Mouse (Mus musculus) forebrain, embryonic 10.5 days (tissue): ENCODE results near the gene 4930590J08Rik. TPM values are rescaled to one million over a fixed set of nuclear protein-coding genes. Genes with fewer than 3 reads are reported as not detected.
"Not testable (repeated sequence)": the region's sequence is repeated elsewhere in the genome, so short reads cannot be mapped to it uniquely, and the experiment has no call there.

Experiments
- DNase-seq: peaks from one replicate; pipeline ENCODE4 v3.0.0-alpha.2; 2017; ENCODE audit warnings: low spot score; ENCODE audit errors: extremely low spot score
- H3K27ac ChIP-seq: fragments of 300-500 bp; sonication (generic); 2 replicates; pipeline ENCODE4 v1.5.1; 2016; ENCODE audit warnings: mild to moderate bottlenecking
- H3K27me3 ChIP-seq: fragments of 300-500 bp; sonication (generic); 2 replicates; pipeline ENCODE4 v1.6.1; 2016; ENCODE audit warnings: mild to moderate bottlenecking; ENCODE audit not compliant: poor library complexity, severe bottlenecking
- H3K36me3 ChIP-seq: fragments of 300-500 bp; sonication (generic); replicated peaks from 2 replicates; pipeline ENCODE4 v1.6.1; 2016; ENCODE audit warnings: mild to moderate bottlenecking, moderate library complexity
- H3K4me1 ChIP-seq: fragments of 300-500 bp; sonication (generic); 2 replicates; pipeline ENCODE4 v1.6.1; 2016
- H3K4me3 ChIP-seq: fragments of 300-500 bp; sonication (generic); 2 replicates; pipeline ENCODE4 v1.5.1; 2016; ENCODE audit warnings: mild to moderate bottlenecking, moderate library complexity
- H3K9me3 ChIP-seq: fragments of 300-500 bp; sonication (generic); 2 replicates; pipeline ENCODE4 v1.6.1; 2016; ENCODE audit warnings: mild to moderate bottlenecking, moderate library complexity
- WGBS: fragments of 180-500 bp; shearing (Covaris S2); methylation state at CpG from one replicate; pipeline ENCODE4 v1.1.7; 2016; 5-methylcytosine and 5-hydroxymethylcytosine counted together
- polyA plus RNA-seq: library from polyadenylated mRNA; unstranded; fragments of >200 nt; fragmentation: Nextera tagmentation; extraction: Ambion mirVana; gene quantifications from 2 replicates; pipeline ENCODE4 v1.2.1, GENCODE M21; 2016

The 4930590J08Rik gene
- polyA plus RNA-seq, result 0.28 and 0.48 TPM in 2 replicates

- not testable (repeated sequence) for H3K27ac ChIP-seq, H3K4me3 ChIP-seq, H3K27me3 ChIP-seq, DNase-seq, H3K4me1 ChIP-seq, H3K9me3 ChIP-seq
- WGBS, result 96% methylated on average over 2 of the region's 2 CpGs
- H3K36me3 ChIP-seq, result peaks cover 45% of the 10 kb centered on the region
Measured at GRCm38 (mm10) chr6:91902509-91902908, at the start of gene 4930590J08Rik. Gene 4930590J08Rik, plus strand, starts transcription at chr6:91902809.

- H3K36me3 ChIP-seq, result no peaks in the 10 kb centered on the region
- DNase-seq, result no peak
- 79% methylated on average over 5 of the region's 5 CpGs for WGBS
- no peak overlapping the region for H3K27ac ChIP-seq
- H3K4me3 ChIP-seq, result no peak overlapping the region
- H3K27me3 ChIP-seq, result peaks cover 4% of the 10 kb centered on the region; the same call in 1 of the 2 replicates
- no peaks in the 10 kb centered on the region for H3K9me3 ChIP-seq
- no peaks in the 10 kb centered on the region for H3K4me1 ChIP-seq
Measured at GRCm38 (mm10) chr6:91858339-91858738, 44.3 kb upstream of the 4930590J08Rik start.

- Histone ChIP-seq H3K27me3 (no peaks in the 10 kb centered on the region), H3K9me3 (no peaks in the 10 kb centered on the region), H3K4me1 (no peaks in the 10 kb centered on the region), H3K4me3 (no peak overlapping the region), H3K36me3 (no peaks in the 10 kb centered on the region), H3K27ac (no peak overlapping the region)
- no peak for DNase-seq
Measured at GRCm38 (mm10) chr6:91862848-91863247, 39.8 kb upstream of the 4930590J08Rik start.

- H3K9me3 ChIP-seq, result no peaks in the 10 kb centered on the region
Measured at GRCm38 (mm10) chr6:91864595-91864994, 38.0 kb upstream of the 4930590J08Rik start.

GRCm38 (mm10) chr6:91865601-91866000 is 37.0 kb upstream of the 4930590J08Rik start:
- H3K27me3 ChIP-seq, result no peaks in the 10 kb centered on the region
- H3K4me1 ChIP-seq, result no peaks in the 10 kb centered on the region
- no peaks in the 10 kb centered on the region for H3K36me3 ChIP-seq
- 88% methylated on average over 11 of the region's 11 CpGs for WGBS
- DNase-seq, result no peak
- H3K4me3 ChIP-seq, result no peak overlapping the region
- H3K9me3 ChIP-seq, result no peaks in the 10 kb centered on the region
- no peak overlapping the region for H3K27ac ChIP-seq

More at GRCm38 (mm10) chr6:91864595-91864994, 38.0 kb upstream of the 4930590J08Rik start:
- Histone ChIP-seq H3K4me3 (no peak overlapping the region), H3K4me1 (no peaks in the 10 kb centered on the region), H3K27me3 (no peaks in the 10 kb centered on the region), H3K36me3 (no peaks in the 10 kb centered on the region), H3K27ac (no peak overlapping the region)
- 82% methylated on average over 5 of the region's 5 CpGs for WGBS
- DNase-seq, result no peak

- Histone ChIP-seq H3K9me3 (no peaks in the 10 kb centered on the region), H3K36me3 (no peaks in the 10 kb centered on the region), H3K27me3 (no peaks in the 10 kb centered on the region), H3K4me1 (no peaks in the 10 kb centered on the region), H3K27ac (no peak overlapping the region), H3K4me3 (no peak overlapping the region)
- DNase-seq, result no peak
- 87% methylated on average over 5 of the region's 5 CpGs for WGBS
Measured at GRCm38 (mm10) chr6:91868091-91868490, 34.5 kb upstream of the 4930590J08Rik start.

- Histone ChIP-seq H3K4me1 (peaks cover 4% of the 10 kb centered on the region; the same call in 1 of the 2 replicates), H3K27me3 (peaks cover 7% of the 10 kb centered on the region), H3K4me3 (no peak overlapping the region), H3K9me3 (no peaks in the 10 kb centered on the region), H3K27ac (no peak overlapping the region), H3K36me3 (no peaks in the 10 kb centered on the region)
- DNase-seq, result no peak
- 65% methylated on average over 2 of the region's 2 CpGs for WGBS
Measured at GRCm38 (mm10) chr6:91872781-91873180, 29.8 kb upstream of the 4930590J08Rik start.

- WGBS, result under 1% methylated on average over 47 of the region's 47 CpGs
- Histone ChIP-seq H3K27me3 (peaks cover 7% of the 10 kb centered on the region), H3K36me3 (peaks cover 27% of the 10 kb centered on the region), H3K27ac (peak within 1 kb of the TSS; percentile 84), H3K4me3 (peak within 1 kb of the TSS; percentile 80), H3K4me1 (peaks cover 21% of the 10 kb centered on the region), H3K9me3 (no peaks in the 10 kb centered on the region)
- peak; percentile 96 for DNase-seq
Measured at GRCm38 (mm10) chr6:91877885-91878651, 24.5 kb upstream of the 4930590J08Rik start, which contains the start of gene Ccdc174. Gene Ccdc174, plus strand, starts transcription at chr6:91878053.

GRCm38 (mm10) chr6:91883859-91884258 is 18.8 kb upstream of the 4930590J08Rik start:
- H3K36me3 ChIP-seq, result peaks cover 84% of the 10 kb centered on the region
- WGBS, result 87% methylated on average over 2 of the region's 2 CpGs
- no peaks in the 10 kb centered on the region for H3K9me3 ChIP-seq
- peaks cover 11% of the 10 kb centered on the region for H3K4me1 ChIP-seq
- H3K27ac ChIP-seq, result no peak overlapping the region
- H3K27me3 ChIP-seq, result no peaks in the 10 kb centered on the region
- DNase-seq, result no peak
- no peak overlapping the region for H3K4me3 ChIP-seq

GRCm38 (mm10) chr6:91889255-91889906 is 13.2 kb upstream of the 4930590J08Rik start:
- no peak for DNase-seq
- Histone ChIP-seq H3K27ac (no peak overlapping the region), H3K4me1 (no peaks in the 10 kb centered on the region), H3K27me3 (no peaks in the 10 kb centered on the region), H3K4me3 (no peak overlapping the region), H3K9me3 (no peaks in the 10 kb centered on the region), H3K36me3 (peaks cover 92% of the 10 kb centered on the region)
- 87% methylated on average over 3 of the region's 3 CpGs for WGBS

GRCm38 (mm10) chr6:91890615-91891014 is 12.0 kb upstream of the 4930590J08Rik start:
- Histone ChIP-seq H3K9me3 (no peaks in the 10 kb centered on the region), H3K27ac (no peak overlapping the region), H3K36me3 (peaks cover 93% of the 10 kb centered on the region), H3K4me3 (no peak overlapping the region), H3K4me1 (no peaks in the 10 kb centered on the region), H3K27me3 (no peaks in the 10 kb centered on the region)
- no peak for DNase-seq
- 93% methylated on average over 5 of the region's 5 CpGs for WGBS

GRCm38 (mm10) chr6:91891776-91892175 is 10.8 kb upstream of the 4930590J08Rik start:
- Histone ChIP-seq H3K27me3 (no peaks in the 10 kb centered on the region), H3K4me3 (no peak overlapping the region), H3K9me3 (no peaks in the 10 kb centered on the region), H3K27ac (no peak overlapping the region), H3K4me1 (no peaks in the 10 kb centered on the region), H3K36me3 (peaks cover 93% of the 10 kb centered on the region)
- DNase-seq, result no peak
- 89% methylated on average over 2 of the region's 2 CpGs for WGBS

GRCm38 (mm10) chr6:91896783-91897182 is 5.8 kb upstream of the 4930590J08Rik start:
- WGBS, result 92% methylated on average over 3 of the region's 3 CpGs
- no peak overlapping the region for H3K4me3 ChIP-seq
- no peak overlapping the region for H3K27ac ChIP-seq
- H3K27me3 ChIP-seq, result no peaks in the 10 kb centered on the region
- H3K36me3 ChIP-seq, result peaks cover 95% of the 10 kb centered on the region
- no peak for DNase-seq
- no peaks in the 10 kb centered on the region for H3K9me3 ChIP-seq
- H3K4me1 ChIP-seq, result no peaks in the 10 kb centered on the region
